Mouse (Mus musculus): ENCODE results near the gene Myo7a.

GRCm38 (mm10) chr7:98137583-98137982, 18.3 kb upstream of the Myo7a start:
- TF ChIP-seq CTCF (IDR thresholded peaks at IDR 0.05; ENCODE audit: low read depth, low read length) (no peak), POLR2A (IDR thresholded peaks at IDR 0.05; ENCODE audit: insufficient read depth, low read length) (no peak)
